Mouse (Mus musculus) heart, embryonic 15.5 days (tissue): ENCODE measurements around the gene Tmem230. TPM values are rescaled to one million over a fixed set of nuclear protein-coding genes. Genes with fewer than 3 reads are reported as not detected.
A peak's percentile ranks its signal among the peaks of the same experiment; 100 is the strongest.
"Not testable (repeated sequence)": the region's sequence is repeated elsewhere in the genome, so short reads cannot be mapped to it uniquely, and the experiment has no call there.

ENCODE experiments used
- ATAC-seq: fragments of 200-750 bp; cut with Nextera tagmentation; replicated peaks from 2 replicates; pipeline ENCODE4 v1.8.0; 2017; ENCODE audit warnings: low read depth, moderate TSS enrichment; ENCODE audit not compliant: insufficient number of reproducible peaks, insufficient read depth, low FRiP score
- H3K27ac ChIP-seq: fragments of 300-500 bp; sonication (generic); 2 replicates; pipeline ENCODE4 v1.5.1; 2015; ENCODE audit warnings: mild to moderate bottlenecking, inconsistent platforms
- H3K27me3 ChIP-seq: fragments of 300-500 bp; sonication (generic); 2 replicates; pipeline ENCODE4 v1.6.1; 2015; ENCODE audit warnings: inconsistent platforms
- H3K36me3 ChIP-seq: fragments of 300-500 bp; sonication (generic); 2 replicates; pipeline ENCODE4 v1.6.1; 2015; ENCODE audit warnings: mild to moderate bottlenecking, inconsistent platforms
- H3K4me1 ChIP-seq: fragments of 300-500 bp; sonication (generic); replicated peaks from 2 replicates; pipeline ENCODE4 v1.6.1; 2015; ENCODE audit warnings: inconsistent platforms
- H3K4me2 ChIP-seq: fragments of 300-500 bp; sonication (generic); 2 replicates; pipeline ENCODE4 v1.6.1; 2015; ENCODE audit warnings: inconsistent platforms, mild to moderate bottlenecking, moderate library complexity
- H3K4me3 ChIP-seq: fragments of 300-500 bp; sonication (generic); 2 replicates; pipeline ENCODE4 v1.5.1; 2015; ENCODE audit warnings: mild to moderate bottlenecking, inconsistent platforms
- H3K9ac ChIP-seq: fragments of 300-500 bp; sonication (generic); 2 replicates; pipeline ENCODE4 v1.6.1; 2015; ENCODE audit warnings: mild to moderate bottlenecking, inconsistent platforms
- H3K9me3 ChIP-seq: fragments of 300-500 bp; sonication (generic); replicated peaks from 2 replicates; pipeline ENCODE4 v1.6.1; 2016; ENCODE audit warnings: inconsistent platforms
- WGBS: fragments of 180-500 bp; shearing (Covaris S2); methylation state at CpG from one replicate; pipeline ENCODE4 v1.1.7; 2015; ENCODE audit warnings: mixed read lengths; 5-methylcytosine and 5-hydroxymethylcytosine counted together
- polyA plus RNA-seq: library from polyadenylated mRNA; unstranded; fragments of >200 nt; fragmentation: Nextera tagmentation; extraction: Ambion mirVana; gene quantifications from 2 replicates; pipeline ENCODE4 v1.2.1, GENCODE M21; 2015

Tmem230 gene
- 40.2 and 41.3 TPM in 2 replicates for polyA plus RNA-seq

- H3K27ac ChIP-seq, result peak within 1 kb of the TSS; percentile 86
- peaks cover 36% of the 10 kb centered on the region for H3K36me3 ChIP-seq
- 4% methylated on average over 50 of the region's 50 CpGs for WGBS
- H3K4me2 ChIP-seq, result peak within 1 kb of the TSS; percentile 88
- no peaks in the 10 kb centered on the region for H3K9me3 ChIP-seq
- H3K4me3 ChIP-seq, result peak within 1 kb of the TSS; percentile 74
- peak; percentile 90 for ATAC-seq
- H3K27me3 ChIP-seq, result no peaks in the 10 kb centered on the region
- peak within 1 kb of the TSS; percentile 84 for H3K9ac ChIP-seq
- peaks cover 26% of the 10 kb centered on the region for H3K4me1 ChIP-seq
Observed at GRCm38 (mm10) chr2:132247539-132248313, at the start of gene Tmem230. Gene Tmem230, minus strand, starts transcription at chr2:132247807.

GRCm38 (mm10) chr2:132293694-132294450, 46.3 kb upstream of the Tmem230 start:
- Histone ChIP-seq H3K9me3 (no peaks in the 10 kb centered on the region), H3K4me1 (peaks cover 41% of the 10 kb centered on the region), H3K4me3 (no peak overlapping the region), H3K4me2 (no peak overlapping the region), H3K27me3 (no peaks in the 10 kb centered on the region), H3K9ac (no peak overlapping the region), H3K36me3 (peaks cover 42% of the 10 kb centered on the region), H3K27ac (0 out of 2 replicates have a peak overlapping the region, but pooled peaks have one; percentile 20)
- no peak for ATAC-seq
- WGBS, result 79% methylated on average over 10 of the region's 10 CpGs

- Histone ChIP-seq H3K4me2 (peak overlapping the region; percentile 26), H3K27ac (peak overlapping the region; percentile 77), H3K9me3 (no peaks in the 10 kb centered on the region), H3K9ac (no peak overlapping the region), H3K4me1 (peaks cover 42% of the 10 kb centered on the region), H3K36me3 (peaks cover 29% of the 10 kb centered on the region), H3K4me3 (no peak overlapping the region), H3K27me3 (no peaks in the 10 kb centered on the region)
- 12% methylated on average over 4 of the region's 4 CpGs for WGBS
- ATAC-seq, result peak; percentile 80
Observed at GRCm38 (mm10) chr2:132292083-132292482, 44.5 kb upstream of the Tmem230 start.

- no peak overlapping the region for H3K4me3 ChIP-seq
- ATAC-seq, result no peak
- H3K27me3 ChIP-seq, result no peaks in the 10 kb centered on the region
- peak overlapping the region; percentile 77 for H3K27ac ChIP-seq
- no peak overlapping the region for H3K9ac ChIP-seq
- peaks cover 23% of the 10 kb centered on the region for H3K36me3 ChIP-seq
- no peak overlapping the region for H3K4me2 ChIP-seq
- WGBS, result 67% methylated on average over 3 of the region's 3 CpGs
- H3K4me1 ChIP-seq, result peaks cover 46% of the 10 kb centered on the region
- H3K9me3 ChIP-seq, result no peaks in the 10 kb centered on the region
Observed at GRCm38 (mm10) chr2:132291265-132291664, 43.7 kb upstream of the Tmem230 start.

GRCm38 (mm10) chr2:132290808-132291207, 43.2 kb upstream of the Tmem230 start:
- Histone ChIP-seq H3K4me3 (no peak overlapping the region), H3K9me3 (no peaks in the 10 kb centered on the region), H3K9ac (no peak overlapping the region), H3K27me3 (no peaks in the 10 kb centered on the region), H3K4me2 (no peak overlapping the region), H3K27ac (peak overlapping the region; percentile 77), H3K4me1 (peaks cover 46% of the 10 kb centered on the region), H3K36me3 (peaks cover 19% of the 10 kb centered on the region)
- WGBS, result 61% methylated on average over 6 of the region's 6 CpGs
- ATAC-seq, result no peak

- H3K27me3 ChIP-seq, H3K27ac ChIP-seq, H3K36me3 ChIP-seq, H3K9ac ChIP-seq, ATAC-seq, H3K4me2 ChIP-seq, H3K9me3 ChIP-seq, H3K4me3 ChIP-seq: not testable (repeated sequence)
- peaks cover 58% of the 10 kb centered on the region for H3K4me1 ChIP-seq
- 56% methylated on average over 5 of the region's 7 CpGs for WGBS
Observed at GRCm38 (mm10) chr2:132289213-132289612, 41.6 kb upstream of the Tmem230 start.

GRCm38 (mm10) chr2:132286376-132287076, 38.9 kb upstream of the Tmem230 start:
- WGBS, result 53% methylated on average over 9 of the region's 9 CpGs
- no peaks in the 10 kb centered on the region for H3K27me3 ChIP-seq
- no peak for ATAC-seq
- H3K27ac ChIP-seq, result peak overlapping the region; percentile 81
- H3K4me3 ChIP-seq, result no peak overlapping the region
- H3K9me3 ChIP-seq, result no peaks in the 10 kb centered on the region
- H3K4me1 ChIP-seq, result peaks cover 63% of the 10 kb centered on the region
- H3K4me2 ChIP-seq, result peak overlapping the region; percentile 27; the same call in 1 of the 2 replicates
- H3K9ac ChIP-seq, result no peak overlapping the region
- H3K36me3 ChIP-seq, result no peaks in the 10 kb centered on the region

- Histone ChIP-seq H3K27ac (peak overlapping the region; percentile 85), H3K4me1 (peaks cover 59% of the 10 kb centered on the region)
- WGBS, result 85% methylated on average over 5 of the region's 5 CpGs
- not testable (repeated sequence) for H3K36me3 ChIP-seq, H3K4me3 ChIP-seq, ATAC-seq, H3K9ac ChIP-seq, H3K27me3 ChIP-seq, H3K4me2 ChIP-seq, H3K9me3 ChIP-seq
Observed at GRCm38 (mm10) chr2:132285722-132286121, 38.1 kb upstream of the Tmem230 start.

GRCm38 (mm10) chr2:132284492-132285139, 37.0 kb upstream of the Tmem230 start:
- peak overlapping the region; percentile 85 for H3K27ac ChIP-seq
- peak; percentile 71 for ATAC-seq
- 0 out of 2 replicates have a peak overlapping the region, but pooled peaks have one; percentile 27 for H3K4me2 ChIP-seq

GRCm38 (mm10) chr2:132283236-132284070, 35.8 kb upstream of the Tmem230 start:
- ATAC-seq, result peak; percentile 43; the same call in 1 of the 2 replicates
- 42% methylated on average over 15 of the region's 15 CpGs for WGBS
- Histone ChIP-seq H3K4me1 (peaks cover 59% of the 10 kb centered on the region), H3K9ac (no peak overlapping the region), H3K9me3 (no peaks in the 10 kb centered on the region), H3K36me3 (no peaks in the 10 kb centered on the region; the same call in 1 of the 2 replicates), H3K27ac (peak overlapping the region; percentile 85), H3K4me2 (peak overlapping the region; percentile 51), H3K27me3 (no peaks in the 10 kb centered on the region), H3K4me3 (no peak overlapping the region)

More at GRCm38 (mm10) chr2:132284492-132285139, 37.0 kb upstream of the Tmem230 start:
- no peaks in the 10 kb centered on the region for H3K27me3 ChIP-seq
- no peak overlapping the region for H3K4me3 ChIP-seq
- no peak overlapping the region for H3K9ac ChIP-seq
- H3K9me3 ChIP-seq, result no peaks in the 10 kb centered on the region
- peaks cover 53% of the 10 kb centered on the region for H3K4me1 ChIP-seq
- no peaks in the 10 kb centered on the region; the same call in 1 of the 2 replicates for H3K36me3 ChIP-seq
- WGBS, result 66% methylated on average over 12 of the region's 12 CpGs
